Mouse (Mus musculus): ENCODE measurements around the gene Dmbt1.

GRCm38 (mm10) chr7:131150179-131150578 is 118.3 kb downstream of the Dmbt1 start:
- no peak for TF ChIP-seq CTCF (IDR thresholded peaks at IDR 0.05; ENCODE audit: control insufficient read depth, insufficient read depth, low read length)
- no peak for TF ChIP-seq POLR2A (IDR thresholded peaks at IDR 0.05; ENCODE audit: borderline replicate concordance, control insufficient read depth, low read depth, low read length)
